Mouse (Mus musculus): ENCODE measurements around the gene Ppfia1. TPM values are rescaled to one million over a fixed set of nuclear protein-coding genes. Genes with fewer than 3 reads are reported as not detected.

The Ppfia1 gene
- polyA plus RNA-seq, 1 experiment from 2014 or later, result 8.2 TPM

GRCm38 (mm10) chr7:144554123-144554472 is 569 bp upstream of the Ppfia1 start:
- DNase-seq, result no peak
- no peaks in the 10 kb centered on the region for H3K27me3 ChIP-seq (ENCODE audit: insufficient read depth, low read length)
- H3K27ac ChIP-seq (ENCODE audit: low read depth), result peak overlapping the region; percentile 73
- H3K4me3 ChIP-seq (ENCODE audit: low read depth, low read length), result peak overlapping the region; percentile 94
- no peak; the same call in 1 of the 2 replicates for ATAC-seq
- H3K9ac ChIP-seq (replicated peaks), result peak overlapping the region; percentile 74
- 28% methylated on average over 8 of the region's 8 CpGs for WGBS (ENCODE audit: insufficient replicate concordance)
- TF ChIP-seq CTCF (IDR thresholded peaks at IDR 0.05; ENCODE audit: low read depth) (no peak), EP300 (IDR thresholded peaks at IDR 0.05; ENCODE audit: low read depth) (no peak)
- H3K4me2 ChIP-seq (ENCODE audit: low read depth, low read length), result peak overlapping the region; percentile 92
- H3K4me1 ChIP-seq (ENCODE audit: insufficient read depth), result peaks cover 32% of the 10 kb centered on the region
- peaks cover 12% of the 10 kb centered on the region for H3K36me3 ChIP-seq (replicated peaks; ENCODE audit: insufficient read depth, low read length)
- H3K9me3 ChIP-seq (ENCODE audit: low read length), result no peaks in the 10 kb centered on the region

- no peaks in the 10 kb centered on the region for H3K27me3 ChIP-seq (ENCODE audit: insufficient read depth, low read length)
- H3K9me3 ChIP-seq (ENCODE audit: low read length), result no peaks in the 10 kb centered on the region
- ATAC-seq (no peak), DNase-seq (no peak)
- H3K4me2 ChIP-seq (ENCODE audit: low read depth, low read length), result peak overlapping the region; percentile 92
- peak overlapping the region; percentile 94; the same call in 1 of the 2 replicates for H3K4me3 ChIP-seq (ENCODE audit: low read depth, low read length)
- peak overlapping the region; percentile 98 for H3K9ac ChIP-seq (replicated peaks)
- no peak overlapping the region for H3K27ac ChIP-seq (ENCODE audit: low read depth)
- H3K4me1 ChIP-seq (ENCODE audit: insufficient read depth), result peaks cover 32% of the 10 kb centered on the region
- WGBS (ENCODE audit: insufficient replicate concordance), result 88% methylated on average over 8 of the region's 8 CpGs
- H3K36me3 ChIP-seq (replicated peaks; ENCODE audit: insufficient read depth, low read length), result peaks cover 12% of the 10 kb centered on the region
- TF ChIP-seq EP300 (IDR thresholded peaks at IDR 0.05; ENCODE audit: low read depth) (no peak), CTCF (IDR thresholded peaks at IDR 0.05; ENCODE audit: low read depth) (no peak)
Observed at GRCm38 (mm10) chr7:144552274-144552673, 1.3 kb downstream of the Ppfia1 start.

GRCm38 (mm10) chr7:144550811-144551210 is 2.7 kb downstream of the Ppfia1 start:
- ATAC-seq, result no peak; the same call in 1 of the 2 replicates
- TF ChIP-seq CTCF (IDR thresholded peaks at IDR 0.05; ENCODE audit: low read depth) (no peak), EP300 (IDR thresholded peaks at IDR 0.05; ENCODE audit: low read depth) (no peak)
- no peaks in the 10 kb centered on the region for H3K27me3 ChIP-seq (ENCODE audit: insufficient read depth, low read length)
- 0 out of 2 replicates have a peak overlapping the region, but pooled peaks have one; percentile 29 for H3K27ac ChIP-seq (ENCODE audit: low read depth)
- no peak overlapping the region for H3K4me2 ChIP-seq (ENCODE audit: low read depth, low read length)
- no peak overlapping the region for H3K4me3 ChIP-seq (ENCODE audit: low read depth, low read length)
- H3K9me3 ChIP-seq (ENCODE audit: low read length), result no peaks in the 10 kb centered on the region
- peaks cover 32% of the 10 kb centered on the region for H3K4me1 ChIP-seq (ENCODE audit: insufficient read depth)
- no peak for DNase-seq
- 21% methylated on average over 1 of the region's 1 CpGs for WGBS (ENCODE audit: insufficient replicate concordance)
- H3K9ac ChIP-seq (replicated peaks), result no peak overlapping the region; the same call in 1 of the 2 replicates
- H3K36me3 ChIP-seq (replicated peaks; ENCODE audit: insufficient read depth, low read length), result peaks cover 12% of the 10 kb centered on the region

GRCm38 (mm10) chr7:144549904-144550566 is 3.5 kb downstream of the Ppfia1 start:
- Histone ChIP-seq H3K4me1 (ENCODE audit: insufficient read depth) (peaks cover 32% of the 10 kb centered on the region), H3K4me3 (ENCODE audit: low read depth, low read length) (no peak overlapping the region), H3K9ac (replicated peaks) (no peak overlapping the region), H3K27me3 (ENCODE audit: insufficient read depth, low read length) (no peaks in the 10 kb centered on the region), H3K9me3 (ENCODE audit: low read length) (no peaks in the 10 kb centered on the region), H3K4me2 (ENCODE audit: low read depth, low read length) (no peak overlapping the region), H3K27ac (ENCODE audit: low read depth) (0 out of 2 replicates have a peak overlapping the region, but pooled peaks have one; percentile 29), H3K36me3 (replicated peaks; ENCODE audit: insufficient read depth, low read length) (peaks cover 12% of the 10 kb centered on the region)
- TF ChIP-seq CTCF (IDR thresholded peaks at IDR 0.05; ENCODE audit: low read depth) (peak; percentile 33), EP300 (IDR thresholded peaks at IDR 0.05; ENCODE audit: low read depth) (no peak)
- WGBS (ENCODE audit: insufficient replicate concordance), result 95% methylated on average over 2 of the region's 2 CpGs
- DNase-seq (no peak), ATAC-seq (no peak)

DNA sequence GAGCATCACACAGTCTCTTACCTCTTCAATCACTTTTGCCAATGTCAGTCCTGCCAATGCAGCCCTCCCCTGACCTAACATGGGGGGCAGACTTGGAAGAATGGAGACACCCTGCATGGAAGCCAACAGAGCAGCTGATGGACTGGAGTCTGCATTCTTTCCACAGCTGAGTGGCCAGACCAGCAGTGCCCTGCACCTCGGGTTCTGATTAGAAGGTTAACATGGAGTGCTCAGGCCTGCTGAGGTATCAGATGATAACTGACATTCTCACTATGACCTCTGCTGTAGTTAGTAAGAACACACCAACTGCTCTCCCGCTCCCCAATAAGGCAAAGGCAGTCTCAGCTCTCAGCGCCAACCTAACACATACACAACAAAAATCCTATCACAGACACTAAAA is 8.3 kb downstream of the Ppfia1 start:
- WGBS (ENCODE audit: insufficient replicate concordance), result 82% methylated on average over 3 of the region's 3 CpGs
- Histone ChIP-seq H3K27ac (ENCODE audit: low read depth) (no peak overlapping the region), H3K9ac (replicated peaks) (no peak overlapping the region), H3K36me3 (replicated peaks; ENCODE audit: insufficient read depth, low read length) (peaks cover 2% of the 10 kb centered on the region; the same call in 1 of the 2 replicates), H3K4me1 (ENCODE audit: insufficient read depth) (peaks cover 3% of the 10 kb centered on the region), H3K4me2 (ENCODE audit: low read depth, low read length) (no peak overlapping the region), H3K9me3 (ENCODE audit: low read length) (no peaks in the 10 kb centered on the region), H3K27me3 (ENCODE audit: insufficient read depth, low read length) (no peaks in the 10 kb centered on the region), H3K4me3 (ENCODE audit: low read depth, low read length) (no peak overlapping the region)
- DNase-seq, result no peak
- no peak for ATAC-seq
- TF ChIP-seq CTCF (IDR thresholded peaks at IDR 0.05; ENCODE audit: low read depth), result no peak
- no peak for TF ChIP-seq EP300 (IDR thresholded peaks at IDR 0.05; ENCODE audit: low read depth)

- Histone ChIP-seq H3K27me3 (ENCODE audit: insufficient read depth, low read length) (no peaks in the 10 kb centered on the region), H3K4me1 (ENCODE audit: insufficient read depth) (peaks cover 3% of the 10 kb centered on the region; the same call in 1 of the 2 replicates), H3K4me3 (ENCODE audit: low read depth, low read length) (no peak overlapping the region), H3K27ac (ENCODE audit: low read depth) (no peak overlapping the region), H3K9ac (replicated peaks) (no peak overlapping the region), H3K9me3 (ENCODE audit: low read length) (no peaks in the 10 kb centered on the region), H3K4me2 (ENCODE audit: low read depth, low read length) (no peak overlapping the region), H3K36me3 (replicated peaks; ENCODE audit: insufficient read depth, low read length) (no peaks in the 10 kb centered on the region; the same call in 1 of the 2 replicates)
- no peak for DNase-seq
- WGBS (ENCODE audit: insufficient replicate concordance), result 74% methylated on average over 5 of the region's 5 CpGs
- ATAC-seq, result no peak
- TF ChIP-seq CTCF (IDR thresholded peaks at IDR 0.05; ENCODE audit: low read depth) (no peak), EP300 (IDR thresholded peaks at IDR 0.05; ENCODE audit: low read depth) (no peak)
Observed at GRCm38 (mm10) chr7:144541351-144541750, 12.2 kb downstream of the Ppfia1 start.
